Mouse (Mus musculus): ENCODE data around the gene Fmod. TPM values are rescaled to one million over a fixed set of nuclear protein-coding genes. Genes with fewer than 3 reads are reported as not detected.

Gene Fmod
- total and polyA plus RNA-seq, 2 experiments from 2014 or later = 16.3 to 21.8 TPM

DNA sequence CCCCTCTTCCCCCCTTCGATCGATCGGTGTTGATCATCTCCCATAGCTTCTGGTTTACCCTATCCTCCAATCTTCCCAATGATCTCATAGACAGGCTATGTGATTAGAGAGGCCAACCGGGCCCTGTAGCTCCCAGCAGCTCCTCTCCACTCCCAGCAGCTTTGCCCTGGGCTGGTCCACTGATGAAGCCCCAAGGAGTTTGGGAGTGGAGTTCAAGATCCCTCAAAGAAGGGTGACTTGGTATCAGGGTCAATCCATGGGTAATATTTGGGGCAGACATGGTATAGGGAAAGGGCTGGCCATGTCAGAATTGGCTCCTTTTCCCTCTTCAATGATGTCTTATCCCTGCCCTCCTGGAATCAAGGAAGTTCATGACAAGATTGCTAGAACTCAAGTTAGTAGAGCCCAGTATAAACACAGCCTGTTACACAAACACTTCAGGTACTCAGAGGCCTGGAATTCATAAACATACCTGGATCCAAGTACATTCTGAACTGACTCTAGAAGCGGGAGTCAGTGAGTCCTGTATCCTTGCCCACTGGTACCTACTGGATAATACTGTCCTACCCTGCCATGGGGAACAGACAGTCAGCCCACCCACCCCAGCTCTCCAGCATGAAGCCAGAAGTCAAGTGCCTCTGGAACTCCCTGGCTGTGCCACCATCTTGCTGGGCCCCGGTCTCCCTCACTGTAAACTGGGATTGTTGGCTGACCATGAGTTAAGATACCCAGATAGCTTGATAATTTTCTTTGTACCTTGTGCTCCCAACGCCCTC, 60.2 kb downstream of the Fmod start:
- ATAC-seq (no peak), DNase-seq (ENCODE audit: low spot score) (no peak)
- no peak overlapping the region for H3K9ac ChIP-seq (replicated peaks; ENCODE audit: low read length)
- H3K4me2 ChIP-seq (ENCODE audit: low read depth, low read length) = no peak overlapping the region
- H3K4me3 ChIP-seq (ENCODE audit: low read length) = no peak overlapping the region
- no peaks in the 10 kb centered on the region for H3K36me3 ChIP-seq (ENCODE audit: insufficient read depth, low read length)
- H3K27me3 ChIP-seq (ENCODE audit: insufficient read depth, low read length) = no peaks in the 10 kb centered on the region
- H3K27ac ChIP-seq = peak overlapping the region; percentile 57; the same call in 1 of the 2 replicates
- WGBS = 79% methylated on average over 7 of the region's 7 CpGs
- H3K4me1 ChIP-seq (ENCODE audit: insufficient read depth, low read length) = peaks cover 32% of the 10 kb centered on the region
- no peak for TF ChIP-seq CTCF (IDR thresholded peaks at IDR 0.05; ENCODE audit: low read depth)
- H3K9me3 ChIP-seq (ENCODE audit: low read length) = no peaks in the 10 kb centered on the region

Other genes with a start within 250 kb of the Fmod start
- 56.6 and 57.3 TPM in 2 replicates for gene Atp2b4, start 236.2 kb upstream of the Fmod start, total RNA-seq (2014; rRNA removed)
- gene Atp2b4, start 236.2 kb upstream of the Fmod start, polyA plus RNA-seq (2015; fragmentation: Nextera tagmentation; extraction: Ambion mirVana) = 13.2 and 13.4 TPM in 2 replicates
- 8.5 and 10.4 TPM in 2 replicates for gene Optc, start 129.3 kb upstream of the Fmod start, total RNA-seq (2014; rRNA removed)
- gene Optc, start 129.3 kb upstream of the Fmod start, polyA plus RNA-seq (2015; fragmentation: Nextera tagmentation; extraction: Ambion mirVana) = 3.7 and 4.6 TPM in 2 replicates
- 6.1 and 9.1 TPM in 2 replicates for gene Prelp, start 115.8 kb upstream of the Fmod start, total RNA-seq (2014; rRNA removed)
- gene Prelp, start 115.8 kb upstream of the Fmod start, polyA plus RNA-seq (2015; fragmentation: Nextera tagmentation; extraction: Ambion mirVana) = 7.1 and 8.0 TPM in 2 replicates
- gene Btg2, start 41.9 kb downstream of the Fmod start, total RNA-seq (2014; rRNA removed) = 11.2 and 26.1 TPM in 2 replicates
- gene Btg2, start 41.9 kb downstream of the Fmod start, polyA plus RNA-seq (2015; fragmentation: Nextera tagmentation; extraction: Ambion mirVana) = 13.2 and 14.8 TPM in 2 replicates
- gene Chit1, start 74.0 kb downstream of the Fmod start, total RNA-seq (2014; rRNA removed) = 0.14 TPM in 1 of 2 replicates, not detected in the other
- 0.46 and 0.48 TPM in 2 replicates for gene Chit1, start 74.0 kb downstream of the Fmod start, polyA plus RNA-seq (2015; fragmentation: Nextera tagmentation; extraction: Ambion mirVana)
- gene Chil1, start 144.9 kb downstream of the Fmod start, total RNA-seq (2014; rRNA removed) = 4.5 and 6.2 TPM in 2 replicates
- 3.1 and 4.1 TPM in 2 replicates for gene Chil1, start 144.9 kb downstream of the Fmod start, polyA plus RNA-seq (2015; fragmentation: Nextera tagmentation; extraction: Ambion mirVana)
- gene Mybph, start 156.2 kb downstream of the Fmod start, total RNA-seq (2014; rRNA removed) = not detected in 2 replicates
- gene Mybph, start 156.2 kb downstream of the Fmod start, polyA plus RNA-seq (2015; fragmentation: Nextera tagmentation; extraction: Ambion mirVana) = 0.08 TPM in 1 of 2 replicates, not detected in the other
- 51.1 and 54.2 TPM in 2 replicates for gene Adora1, start 198.2 kb downstream of the Fmod start, total RNA-seq (2014; rRNA removed)
- gene Adora1, start 198.2 kb downstream of the Fmod start, polyA plus RNA-seq (2015; fragmentation: Nextera tagmentation; extraction: Ambion mirVana) = 32.6 and 33.4 TPM in 2 replicates